ENCODE assay signal across 9 mouse cellular contexts in the genomic region with DNA sequence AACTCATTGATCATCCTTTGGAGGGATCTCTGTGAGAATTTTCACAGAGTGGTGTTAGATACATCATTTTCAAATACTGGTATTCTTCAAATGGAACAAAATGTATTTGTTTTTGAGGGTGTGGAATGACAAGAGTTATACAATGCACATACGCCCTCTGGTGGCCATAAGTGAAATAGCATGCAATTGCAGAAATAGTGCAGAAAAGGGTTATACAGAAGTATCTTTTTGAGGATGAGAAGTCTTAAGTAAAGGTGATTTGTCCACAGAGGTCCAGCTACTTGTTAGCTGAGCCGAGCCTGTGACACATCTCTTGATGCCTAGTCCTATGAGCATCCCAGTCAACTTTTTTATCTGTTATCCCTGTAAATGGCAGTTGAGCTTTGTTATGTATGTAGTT.
DNase-seq lines count a peak whose midpoint lies in the region; ATAC-seq and TF ChIP-seq lines count a peak whose summit lies in the region.
"Had no signal": no experiment of that assay in that cellular context is flagged by ENCODE, and none has a peak within 500 bp of the region (broad histone marks: within the 10 kb centered on the region; RNA-seq: fewer than 3 reads in every experiment).

No protein-coding gene starts in this region.

- H3K4me1 ChIP-seq in forebrain, embryonic 13.5 days = no peaks in the 10 kb centered on the region
- no peaks in the 10 kb centered on the region for H3K4me1 ChIP-seq in forebrain, embryonic 16.5 days (replicated peaks; ENCODE audit: control insufficient read depth, insufficient read depth, low read length)

- H3K4me2 ChIP-seq in forebrain, embryonic 13.5 days = no peak overlapping the region
- H3K4me2 ChIP-seq in forebrain, embryonic 16.5 days (ENCODE audit: low read length) = no peak overlapping the region
- H3K4me2 ChIP-seq: midbrain, embryonic 12.5 days had no signal

- 0 out of 2 replicates have a peak, but pooled peaks have one; percentile 13 for ATAC-seq in forebrain, embryonic 13.5 days
- ATAC-seq in forebrain, embryonic 16.5 days = no peak
- ATAC-seq in megakaryocyte progenitor cell, adult 5-6 weeks (replicated peaks; ENCODE audit: poor library complexity) = peak; percentile 52; the same call in 1 of the 2 replicates

- WGBS in forebrain, embryonic 13.5 days = 18% methylated on average over 2 of the region's 2 CpGs
- 21% methylated on average over 2 of the region's 2 CpGs for WGBS in forebrain, embryonic 16.5 days

- peak; percentile 88 for TF ChIP-seq CTCF in left cerebral cortex, adult 2 months (IDR thresholded peaks at IDR 0.05)

- no peaks in the 10 kb centered on the region for H3K9me3 ChIP-seq in forebrain, embryonic 13.5 days (replicated peaks)
- H3K9me3 ChIP-seq in forebrain, embryonic 16.5 days (ENCODE audit: control insufficient read depth, low read length) = no peaks in the 10 kb centered on the region
- H3K9me3 ChIP-seq: midbrain, embryonic 12.5 days had no signal

- intact Hi-C loops in left cerebral cortex, adult 2 months (cut with DNase I) = loop anchor here (2.0 kb wide), 2 partner anchors 116 to 156 kb away; no protein-coding TSS in a partner anchor
- intact Hi-C loops in left cerebral cortex, postnatal 36 days (cut with DNase I) = loop anchor here (5.0 kb wide), 1 partner anchor 160 kb away; no protein-coding TSS in a partner anchor

- no peak overlapping the region for H3K9ac ChIP-seq in forebrain, embryonic 13.5 days
- H3K9ac ChIP-seq in forebrain, embryonic 16.5 days (replicated peaks; ENCODE audit: low read depth, low read length) = no peak overlapping the region
- H3K9ac ChIP-seq: midbrain, embryonic 12.5 days had no signal

- no peak overlapping the region for H3K4me3 ChIP-seq in forebrain, embryonic 13.5 days
- H3K4me3 ChIP-seq in forebrain, embryonic 16.5 days (replicated peaks; ENCODE audit: low read length) = no peak overlapping the region
- H3K4me3 ChIP-seq in left cerebral cortex, adult 2 months = no peak overlapping the region
- H3K4me3 ChIP-seq: midbrain, embryonic 12.5 days had no signal

- H3K27ac ChIP-seq in forebrain, embryonic 13.5 days = no peak overlapping the region
- no peak overlapping the region for H3K27ac ChIP-seq in forebrain, embryonic 16.5 days (ENCODE audit: low read length)
- no peak overlapping the region for H3K27ac ChIP-seq in left cerebral cortex, adult 2 months
- H3K27ac ChIP-seq: midbrain, embryonic 12.5 days had no signal

- peak in 1 of 2 experiments; percentile 9 for DNase-seq in left cerebral cortex, adult 2 months (ENCODE audit: extremely low spot score in 1 of 2, low spot score in 2 of 2)
- DNase-seq in left cerebral cortex, postnatal 36 days (ENCODE audit: low spot score in 2 of 2) = no peak
- peak; percentile 10 for DNase-seq in ES-CJ7 (ENCODE audit: low read depth, low spot score)
- peak; percentile 28 for DNase-seq in embryo, embryonic 11 days
- no peak for DNase-seq in urinary bladder, postnatal 10 days (ENCODE audit: low spot score)

- no peaks in the 10 kb centered on the region for H3K36me3 ChIP-seq in forebrain, embryonic 13.5 days (ENCODE audit: poor library complexity, severe bottlenecking)
- no peaks in the 10 kb centered on the region; the same call in 1 of the 2 replicates for H3K36me3 ChIP-seq in forebrain, embryonic 16.5 days (ENCODE audit: control insufficient read depth, insufficient read depth)
- H3K36me3 ChIP-seq: midbrain, embryonic 12.5 days had no signal

- H3K27me3 ChIP-seq in forebrain, embryonic 13.5 days = no peaks in the 10 kb centered on the region
- H3K27me3 ChIP-seq in forebrain, embryonic 16.5 days (replicated peaks; ENCODE audit: control insufficient read depth, insufficient read depth, low read length) = no peaks in the 10 kb centered on the region
- H3K27me3 ChIP-seq: midbrain, embryonic 12.5 days had no signal

Comparison
In these comparisons a context has a peak if more than half of its experiments do, and no peak if none do; other contexts are left out.
1. DNase-seq: peak in ES-CJ7 (single experiment) and embryo, embryonic 11 days (single experiment); none in left cerebral cortex, postnatal 36 days (0 of 2) and urinary bladder, postnatal 10 days (single experiment).